Mouse (Mus musculus) naive thymus-derived CD4-positive, alpha-beta T cell, adult 2 months (primary cell): ENCODE data around the gene 4930544D05Rik.
"Not testable (repeated sequence)": the region's sequence is repeated elsewhere in the genome, so short reads cannot be mapped to it uniquely, and the experiment has no call there.

ENCODE experiments used
- DNase-seq: peaks from one replicate; pipeline ENCODE4 v3.0.0-alpha.2; 2011; ENCODE audit warnings: low read depth

Gene 4930544D05Rik

DNA sequence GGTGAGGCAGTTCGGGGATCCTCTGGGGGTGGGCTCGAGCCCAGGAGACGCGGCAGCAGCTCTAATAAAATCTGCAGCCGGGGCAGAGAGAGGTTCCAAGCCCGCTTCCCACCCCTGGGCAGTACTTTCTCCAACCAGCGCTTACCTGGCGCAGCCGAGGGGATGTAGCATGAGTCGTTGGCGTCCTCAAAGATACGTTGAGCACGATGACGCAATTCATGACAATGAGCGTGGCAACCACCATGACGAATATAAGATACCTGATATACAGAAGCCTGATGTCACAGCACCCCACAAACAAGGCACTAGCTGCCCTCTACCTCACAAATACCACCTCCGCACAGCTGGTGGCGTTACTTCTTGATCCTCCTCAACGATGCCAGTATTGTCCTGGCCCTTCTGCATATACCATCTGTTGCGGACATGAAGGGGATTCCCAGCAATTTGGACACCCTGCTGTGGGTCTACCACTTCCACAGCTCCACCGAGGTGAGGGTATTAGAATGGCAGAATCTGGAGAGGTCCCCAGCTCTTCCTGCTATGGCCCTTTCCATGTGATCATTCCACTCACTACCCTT lies at the start of gene 4930544D05Rik:
Gene 4930544D05Rik (plus strand): TSS at position 333 of the 578 bp plus-strand sequence.
- peak; percentile 84 for DNase-seq

DNA sequence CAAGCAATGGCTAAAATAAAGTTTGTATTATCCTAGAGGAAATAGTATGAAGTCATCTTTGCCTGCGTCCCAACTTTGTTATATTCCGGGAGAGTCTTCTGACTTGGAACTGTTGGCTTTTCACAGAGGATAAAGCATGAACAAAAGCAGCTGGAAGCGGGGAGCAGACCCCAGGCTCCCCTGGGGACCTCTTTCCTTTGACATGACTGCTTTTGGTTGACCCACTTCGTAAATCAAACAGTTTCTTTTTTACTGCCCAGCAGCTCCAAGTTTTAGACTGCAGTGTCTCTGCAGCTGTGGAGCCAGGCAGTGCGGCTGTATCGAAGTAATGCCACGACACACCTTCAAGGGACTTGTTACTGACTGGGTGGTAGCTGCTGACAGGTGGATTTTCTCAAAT lies 49.1 kb upstream of the 4930544D05Rik start:
- no peak for DNase-seq

DNA sequence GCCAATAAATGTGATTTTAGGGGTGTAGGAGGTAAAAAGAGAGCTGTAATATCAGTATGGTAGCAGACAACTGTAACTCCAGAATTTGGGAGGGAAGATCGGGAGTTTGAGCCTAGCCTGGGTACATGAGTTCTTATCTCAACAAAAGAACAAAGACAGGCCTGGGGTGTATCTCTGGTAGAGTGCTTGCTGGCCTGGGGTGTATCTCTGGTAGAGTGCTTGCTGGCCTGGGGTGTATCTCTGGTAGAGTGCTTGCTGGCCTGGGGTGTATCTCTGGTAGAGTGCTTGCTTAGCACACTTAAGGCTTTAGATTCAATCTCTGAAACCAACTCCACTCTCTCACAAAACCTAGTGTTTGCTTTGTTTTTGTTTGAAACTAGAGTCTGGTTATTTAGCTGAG lies 45.0 kb upstream of the 4930544D05Rik start:
- DNase-seq: not testable (repeated sequence)

DNA sequence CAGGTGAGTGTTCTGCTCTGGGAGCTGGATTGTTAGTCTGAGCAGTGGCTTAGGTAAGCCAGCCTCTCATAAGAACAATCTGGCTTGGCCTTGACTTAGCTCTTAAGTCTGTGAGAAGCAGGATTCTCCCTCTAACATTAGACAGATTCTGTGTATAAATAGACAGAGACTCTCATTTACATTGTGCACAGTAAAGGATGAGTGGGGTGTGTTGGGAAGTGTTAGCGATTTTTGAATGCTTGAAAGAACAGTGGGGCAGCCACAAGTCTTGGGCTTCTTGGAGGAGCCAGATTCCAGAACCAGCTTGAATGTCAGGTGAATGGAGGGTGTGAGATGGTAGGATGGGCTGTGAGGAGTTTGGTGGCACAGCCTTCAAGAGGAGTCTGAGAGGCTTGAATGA lies 44.0 kb upstream of the 4930544D05Rik start:
- no peak for DNase-seq

DNA sequence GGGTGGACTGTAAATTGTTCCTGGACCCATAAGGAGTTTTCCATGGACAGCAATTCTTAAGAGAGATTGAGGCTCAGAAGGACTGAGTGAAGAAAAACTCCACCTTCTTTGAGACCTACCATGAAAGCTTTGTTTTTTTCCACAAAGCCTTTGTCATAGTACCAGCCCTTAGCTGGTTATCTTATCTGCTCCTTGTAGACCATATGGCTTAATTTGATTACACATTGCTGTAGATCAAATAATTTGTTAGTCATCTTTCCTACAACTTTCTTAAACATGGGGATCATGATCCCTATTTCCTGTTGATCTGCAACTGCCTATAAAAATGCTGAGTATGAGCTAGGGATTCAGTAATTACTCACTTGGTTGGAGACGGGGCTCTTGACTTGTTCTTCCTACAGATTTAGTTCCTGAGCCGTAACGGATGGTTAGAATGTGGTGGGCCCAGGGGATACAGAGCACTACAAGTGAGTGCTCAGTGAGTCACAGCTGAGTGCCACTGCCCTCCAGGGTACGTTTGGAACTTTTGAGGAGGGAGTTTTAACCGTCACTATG lies 43.2 kb upstream of the 4930544D05Rik start:
- DNase-seq: no peak

DNA sequence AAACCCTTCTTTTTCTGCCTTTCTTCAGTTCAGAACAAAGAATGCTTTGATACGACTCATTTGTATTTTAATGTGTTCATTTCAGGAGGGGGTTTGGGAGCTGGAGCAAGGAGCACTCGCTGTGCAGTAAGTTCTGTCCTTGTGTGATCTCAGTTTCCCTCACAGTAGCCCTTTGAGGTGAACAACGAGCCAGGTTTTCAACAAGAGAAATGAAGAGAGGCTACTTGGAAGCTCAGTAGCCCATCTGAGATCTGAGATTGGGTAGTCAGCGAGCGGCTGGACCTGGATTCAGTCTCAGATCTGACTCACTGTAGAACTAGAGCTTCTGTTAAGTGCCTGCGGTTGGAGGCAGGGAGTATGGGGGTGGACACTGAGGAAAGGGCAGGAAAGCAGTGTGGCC lies 41.8 kb upstream of the 4930544D05Rik start:
- DNase-seq: no peak

DNA sequence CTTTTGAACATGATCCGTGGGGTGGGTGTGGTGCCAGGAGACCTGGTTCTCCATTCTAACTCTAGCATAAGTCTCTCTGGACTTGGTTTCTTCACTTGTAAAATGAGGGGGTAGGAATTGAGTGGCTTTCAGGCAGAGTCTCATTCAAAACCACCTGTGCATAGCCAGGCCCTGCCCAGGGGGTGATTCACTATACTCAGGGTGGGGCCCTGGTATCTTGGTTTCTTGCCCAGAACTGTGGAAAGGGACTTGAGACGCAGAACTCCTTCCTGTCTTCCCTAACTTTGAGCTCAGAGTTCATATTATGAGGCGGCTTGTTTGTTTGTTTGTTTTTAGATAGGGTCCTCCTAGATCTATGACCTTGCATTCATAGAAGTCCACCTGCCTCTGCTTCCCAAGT lies 38.4 kb upstream of the 4930544D05Rik start:
- no peak for DNase-seq

DNA sequence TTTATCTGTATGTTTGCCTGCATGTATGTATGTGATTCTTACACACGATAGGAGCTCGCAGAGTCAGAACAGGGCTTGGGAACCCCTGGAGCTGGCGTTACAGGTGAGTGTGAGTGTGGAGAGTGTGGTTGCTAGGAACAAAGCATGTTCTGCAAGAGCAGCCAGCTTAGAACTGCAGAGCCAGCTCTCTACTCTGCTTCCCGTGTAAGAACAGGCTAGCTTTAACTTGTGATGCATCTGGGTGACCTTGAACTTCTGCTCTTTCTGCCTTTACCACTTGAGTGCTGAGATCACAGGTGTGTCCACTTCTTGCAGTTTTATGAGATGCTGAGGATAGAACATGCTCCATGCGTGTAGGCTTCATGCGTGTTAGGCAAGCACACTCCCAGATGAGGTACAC lies 36.7 kb upstream of the 4930544D05Rik start:
- peak; percentile 40 for DNase-seq

DNA sequence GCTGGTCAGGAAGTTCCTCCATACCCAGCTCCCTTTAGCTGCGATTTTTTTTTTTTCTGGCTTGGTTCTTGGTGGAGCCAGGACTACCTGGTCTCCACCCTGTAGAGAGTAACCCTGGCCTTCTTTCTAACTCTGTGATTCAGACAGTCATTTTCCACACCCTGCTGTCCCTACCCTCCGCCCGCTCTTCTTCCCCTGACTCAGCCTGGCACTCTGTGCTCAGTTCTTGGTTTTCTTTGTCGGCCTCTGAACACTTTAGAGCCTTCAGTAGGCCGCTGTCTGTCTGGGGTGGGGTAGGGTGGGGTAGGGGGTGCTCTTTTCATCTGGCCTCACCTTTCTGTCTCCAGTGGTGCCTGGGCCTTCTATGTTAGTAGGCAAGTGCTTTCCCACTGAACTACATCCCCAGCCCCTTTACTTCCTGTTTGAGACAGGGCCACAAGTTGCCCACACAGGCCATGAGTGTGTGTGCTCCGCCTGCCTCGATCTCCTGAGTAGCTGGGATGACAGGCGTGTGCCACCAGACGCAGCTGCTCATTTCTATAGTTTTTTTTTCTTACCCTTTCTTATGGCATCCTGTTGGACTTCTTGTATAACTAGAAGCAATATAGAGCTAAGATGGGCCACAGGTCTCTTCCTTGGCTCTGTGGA lies 35.8 kb upstream of the 4930544D05Rik start:
- DNase-seq: peak; percentile 60

DNA sequence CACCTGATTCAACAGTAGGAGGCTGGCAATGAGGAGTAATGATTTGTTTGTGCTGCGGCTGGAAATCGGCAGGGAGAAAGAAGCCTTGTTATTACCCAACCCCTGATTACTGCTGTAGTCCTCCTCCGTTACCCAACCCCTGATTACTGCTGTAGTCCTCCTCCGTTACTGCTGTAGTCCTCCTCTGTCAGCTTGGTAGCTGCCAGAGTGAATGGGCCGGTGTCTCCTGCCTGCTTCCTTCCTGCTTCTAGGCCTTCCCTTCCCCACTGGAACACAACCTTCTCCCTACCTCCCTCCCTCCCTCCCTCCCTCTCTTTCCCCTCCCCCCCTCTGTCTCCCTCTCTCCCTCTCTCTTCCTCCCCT lies 35.3 kb upstream of the 4930544D05Rik start:
- no peak for DNase-seq

DNA sequence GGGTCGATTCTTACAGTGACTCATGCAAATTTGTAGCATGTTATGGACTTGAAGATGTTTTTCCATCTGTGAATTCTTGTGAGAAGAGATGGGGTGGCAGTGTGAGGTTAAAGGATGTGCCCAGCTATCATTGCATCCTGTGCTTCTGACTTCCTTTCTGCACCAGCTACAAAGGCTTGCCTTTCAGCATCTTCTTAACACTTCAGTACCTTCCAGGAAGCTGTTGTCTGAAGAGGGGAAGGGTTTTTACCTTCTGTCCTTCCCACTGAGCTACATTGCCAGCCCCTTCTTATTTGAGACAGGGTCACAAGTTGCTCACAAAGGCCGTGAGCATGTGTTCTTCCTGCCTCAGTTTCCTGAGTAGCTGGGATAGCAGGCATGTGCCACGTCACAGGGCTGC lies 34.7 kb upstream of the 4930544D05Rik start:
- peak; percentile 81 for DNase-seq

DNA sequence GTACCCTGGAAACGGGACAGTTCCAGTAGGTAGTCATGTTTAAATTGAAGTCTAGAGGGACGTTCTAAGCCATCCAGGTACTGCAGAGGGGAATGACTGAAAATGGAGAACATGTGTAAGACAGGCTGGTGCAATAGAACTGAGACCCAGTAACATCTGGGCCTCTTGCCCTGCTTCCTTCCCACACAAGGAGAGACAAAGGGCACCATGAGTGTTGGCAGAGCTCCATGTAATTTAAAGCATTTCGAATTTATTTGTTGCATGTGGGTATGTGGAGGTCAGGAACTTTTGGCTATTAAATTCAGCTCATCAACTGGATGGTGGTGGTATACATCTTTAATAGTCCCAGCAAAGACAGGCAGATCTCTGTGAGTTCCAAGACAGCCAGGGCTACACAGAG lies 33.5 kb upstream of the 4930544D05Rik start:
- no peak for DNase-seq

DNA sequence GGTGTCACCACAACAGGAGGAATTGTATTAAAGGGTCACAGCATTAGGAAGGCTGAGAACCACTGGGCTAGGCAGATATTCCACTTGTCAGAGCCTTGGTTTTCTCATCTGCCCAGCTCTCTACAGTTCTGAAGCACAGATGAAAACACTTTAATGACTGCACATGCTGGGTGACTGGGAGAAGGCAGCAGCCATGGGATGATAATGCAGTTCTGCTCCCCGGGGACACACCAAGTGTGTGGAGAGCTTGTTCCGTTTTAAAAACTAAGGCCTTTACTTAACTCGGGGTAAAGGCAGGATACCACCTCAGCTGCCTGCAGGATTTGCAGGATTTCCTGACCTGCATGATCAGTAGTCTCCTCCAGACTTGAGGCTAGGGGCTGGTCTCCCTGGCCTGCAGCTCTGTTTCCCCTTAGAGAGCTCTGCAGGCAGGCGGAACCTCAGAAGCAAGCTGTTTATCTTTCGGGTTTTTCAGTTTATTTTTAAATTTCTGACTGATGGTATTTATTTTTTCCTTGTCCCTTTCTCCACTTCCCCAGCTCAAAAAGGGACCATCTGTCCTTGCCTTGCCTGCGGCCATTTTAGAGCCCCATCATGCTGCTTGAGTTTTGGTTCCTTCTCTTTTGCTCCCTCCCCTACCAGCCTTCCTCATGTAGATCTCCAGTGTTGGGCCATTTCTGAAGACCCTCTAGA lies 32.5 kb upstream of the 4930544D05Rik start:
- DNase-seq: no peak

DNA sequence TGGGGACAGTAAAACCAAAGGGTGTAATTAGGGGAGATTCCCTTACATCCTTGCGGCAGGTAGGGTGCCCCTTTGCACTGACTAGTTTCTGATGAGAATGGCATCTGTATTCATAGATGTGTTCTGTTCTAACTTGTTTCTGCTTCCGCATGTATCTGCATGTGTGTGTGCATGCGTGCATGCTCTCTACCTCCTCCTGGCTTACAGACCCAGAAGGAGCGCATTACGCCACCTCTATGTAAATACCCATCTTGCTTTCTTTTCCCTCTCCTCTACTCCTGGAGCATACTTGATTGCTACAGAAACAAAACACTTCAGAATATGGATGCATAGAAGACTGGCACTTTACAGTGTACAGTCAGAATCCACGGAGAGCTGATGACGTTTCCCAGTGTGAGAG lies 31.9 kb upstream of the 4930544D05Rik start:
- DNase-seq: no peak

DNA sequence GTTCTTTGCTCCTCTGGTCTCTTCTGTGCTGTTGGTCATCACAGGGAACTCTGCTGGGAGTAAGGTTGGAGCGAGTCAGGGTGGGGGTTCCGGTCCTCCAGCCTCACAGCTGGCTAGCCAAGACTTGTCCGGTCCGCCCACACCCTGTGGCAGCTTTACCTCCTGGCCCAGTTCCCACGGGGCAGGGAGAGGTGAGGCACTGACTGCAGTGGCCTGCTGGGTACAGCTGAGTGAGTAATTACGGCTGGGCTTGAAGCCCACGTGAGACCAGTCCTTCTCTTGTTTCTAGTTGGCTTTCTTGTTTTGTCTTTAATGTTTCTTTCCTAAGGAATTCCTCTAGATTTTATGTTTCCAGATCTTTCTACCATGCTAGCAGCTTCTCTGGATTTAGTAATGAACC lies 30.2 kb upstream of the 4930544D05Rik start:
- DNase-seq: no peak

DNA sequence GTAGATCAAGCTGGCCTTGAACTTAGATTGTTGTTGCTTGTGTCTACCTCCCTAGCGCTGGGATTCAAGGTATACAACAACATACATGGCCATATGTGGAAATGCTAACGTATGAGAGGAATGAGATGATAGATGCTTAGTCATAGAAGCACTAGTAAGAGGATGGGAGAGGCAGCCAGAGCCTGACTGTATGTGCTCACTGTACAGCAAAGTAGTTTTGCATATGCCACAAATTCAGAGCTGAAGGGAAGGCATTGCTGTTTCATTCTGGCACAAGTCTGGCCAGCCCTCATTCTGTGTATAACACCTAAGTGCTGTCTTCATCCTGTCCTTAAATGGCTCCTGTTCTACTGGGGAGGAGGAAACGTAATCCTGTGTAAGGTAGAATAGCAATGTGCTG lies 29.4 kb upstream of the 4930544D05Rik start:
- no peak for DNase-seq

DNA sequence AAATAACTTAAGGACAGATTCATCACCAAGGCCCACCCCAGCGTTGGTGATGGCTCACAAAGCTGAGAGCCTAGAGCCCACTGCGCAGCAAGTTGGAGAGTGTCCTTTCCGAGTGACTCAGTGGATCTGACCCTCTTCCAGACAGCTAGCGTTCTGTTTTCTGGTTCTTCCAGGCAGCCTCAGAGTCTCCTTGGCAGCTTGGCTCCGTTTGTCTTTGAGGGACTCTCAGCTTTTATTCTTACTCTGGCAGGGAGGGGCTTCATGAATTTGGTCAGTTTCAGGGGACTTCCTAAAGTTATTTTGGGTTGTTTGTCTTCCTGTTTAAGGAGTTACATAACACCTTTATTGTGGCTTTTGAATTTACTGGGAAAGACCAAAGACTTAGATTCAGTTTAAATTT lies 28.7 kb upstream of the 4930544D05Rik start:
- no peak for DNase-seq

DNA sequence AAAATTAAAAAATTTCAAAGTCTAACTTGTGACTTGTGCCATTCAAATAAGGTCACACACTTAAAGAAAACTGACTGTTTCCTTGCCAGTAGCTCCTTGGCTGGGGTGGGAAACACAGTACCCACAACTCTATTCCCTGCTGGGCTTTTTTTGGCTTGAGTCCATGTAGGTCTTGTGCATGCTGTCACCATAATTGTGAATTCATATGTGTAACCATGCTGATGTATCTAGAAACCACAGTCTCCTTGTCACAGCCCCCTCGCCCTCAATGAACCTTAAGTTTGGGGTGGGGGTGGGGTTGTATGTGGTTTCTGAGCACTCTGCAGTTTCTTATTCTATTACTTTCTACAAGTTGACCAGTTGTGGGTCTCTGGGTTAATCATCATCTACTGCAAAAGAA lies 23.9 kb upstream of the 4930544D05Rik start:
- DNase-seq: no peak

DNA sequence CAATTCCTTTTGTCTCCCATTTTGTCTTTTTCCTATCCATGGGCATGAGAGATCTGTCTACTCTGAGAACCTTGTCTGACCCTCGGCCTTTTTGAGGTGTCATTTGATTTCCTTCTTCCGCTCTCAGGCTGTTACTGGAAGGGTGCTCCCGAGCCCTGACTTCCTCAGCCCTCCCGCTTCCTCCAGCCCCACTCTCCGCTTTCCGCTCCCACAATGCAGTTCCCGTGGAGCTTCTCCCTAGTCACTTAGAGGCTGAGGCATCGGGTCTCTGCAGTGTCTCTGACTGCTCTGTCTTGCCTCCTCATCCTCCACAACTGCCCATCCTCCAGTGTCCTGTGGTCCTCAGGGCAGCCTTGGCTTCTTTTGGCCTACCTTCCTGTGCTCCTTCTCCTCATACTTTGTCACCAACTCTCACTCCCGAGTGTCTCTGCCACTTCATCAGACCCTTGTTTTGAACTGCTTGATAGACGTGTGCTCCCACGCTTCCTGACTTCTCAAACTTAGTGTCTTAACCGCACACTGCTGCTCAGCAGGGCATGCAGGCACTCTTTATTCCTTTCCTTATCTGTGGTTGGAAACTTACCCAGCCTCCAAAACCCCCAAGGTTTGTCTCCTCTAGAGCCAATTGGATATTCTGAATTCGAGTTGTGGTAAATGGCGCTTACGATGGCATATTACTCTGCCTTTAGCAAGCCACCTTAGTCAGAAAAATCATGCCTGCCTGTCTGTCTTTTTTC lies 21.2 kb upstream of the 4930544D05Rik start:
- DNase-seq: peak; percentile 65

DNA sequence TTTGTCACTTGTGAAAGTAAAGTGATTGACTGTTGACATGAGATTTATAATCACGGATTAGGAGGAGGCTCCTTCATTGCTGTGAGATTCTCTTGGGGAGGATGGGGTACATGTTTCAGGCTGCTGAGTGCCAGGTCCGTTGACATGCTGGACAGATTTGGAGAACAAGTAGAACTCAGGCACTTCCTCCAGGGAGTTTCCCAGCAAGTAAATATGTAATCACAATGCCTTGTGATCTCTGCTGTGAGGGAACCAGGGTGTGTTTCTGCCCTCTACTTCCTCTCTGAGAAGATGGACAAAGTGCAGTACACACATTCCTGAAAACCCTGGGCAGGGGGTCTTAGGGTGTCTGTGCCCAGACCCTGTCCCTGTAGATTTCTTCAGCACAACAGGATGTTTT lies 20.0 kb upstream of the 4930544D05Rik start:
- DNase-seq: peak; percentile 47

DNA sequence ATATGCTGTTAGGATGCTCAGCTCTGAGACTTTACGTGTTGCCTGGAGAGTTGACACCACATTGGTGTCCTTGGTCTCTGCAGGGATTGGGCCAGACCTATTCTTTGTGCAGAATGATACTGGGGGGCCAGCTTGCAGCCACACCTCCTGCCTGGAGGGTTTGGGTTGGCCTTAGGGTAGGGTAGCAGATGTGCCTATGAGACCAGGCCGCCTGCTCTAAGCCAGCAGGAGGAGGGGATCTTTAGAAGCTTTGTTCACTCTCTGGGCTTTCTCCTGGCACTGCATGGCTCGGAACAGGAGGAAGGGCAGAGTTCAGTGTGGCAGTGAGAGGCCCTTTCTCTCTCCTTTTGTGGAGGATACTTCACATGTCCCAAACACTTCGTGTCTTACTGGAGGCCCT lies 19.6 kb upstream of the 4930544D05Rik start:
- no peak for DNase-seq

DNA sequence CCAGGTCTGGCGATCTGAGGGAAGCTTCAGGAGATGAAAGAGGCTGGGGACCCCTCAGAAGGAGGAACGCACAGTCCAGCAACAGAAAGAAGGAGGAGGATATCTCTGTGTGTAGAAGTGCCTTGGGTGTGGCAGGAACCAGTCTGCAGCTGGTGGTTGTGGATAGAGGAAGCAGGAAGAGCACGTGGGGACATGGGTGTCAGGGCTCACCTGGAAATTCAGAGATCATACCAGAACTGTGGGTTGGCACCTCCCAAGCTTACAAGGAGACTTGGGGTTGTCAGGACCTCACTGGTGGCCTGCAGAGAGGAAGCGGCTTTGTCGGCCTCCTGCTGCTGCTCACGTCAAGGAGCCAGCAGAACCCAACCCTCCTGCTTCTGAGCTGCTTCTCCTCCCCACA lies 18.3 kb upstream of the 4930544D05Rik start:
- DNase-seq: peak; percentile 62
